Mouse (Mus musculus): ENCODE results near the gene Rapgef3.

DNA sequence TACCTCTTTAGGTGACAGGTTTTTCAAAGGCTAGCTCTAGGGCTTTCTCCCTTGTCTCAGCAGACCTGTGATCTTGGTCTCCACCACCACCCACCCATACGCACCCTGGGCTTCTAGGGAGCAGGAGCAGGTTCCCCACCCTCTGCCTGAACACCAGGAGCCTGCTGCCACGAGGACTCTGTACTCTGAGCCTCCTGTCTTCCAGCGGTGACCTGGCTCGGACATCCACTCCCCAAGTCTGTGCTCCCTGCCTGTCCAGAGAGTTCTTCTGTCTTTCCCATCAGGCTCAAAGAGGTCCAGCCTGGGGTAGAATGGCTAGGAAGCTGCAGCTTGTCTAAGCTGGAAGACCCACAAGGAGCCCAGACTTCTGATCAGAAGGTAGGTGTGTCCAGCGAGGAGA lies 24.6 kb downstream of the Rapgef3 start:
- no peak for TF ChIP-seq GATA1 (IDR thresholded peaks at IDR 0.05; ENCODE audit: low read length)
- no peak for TF ChIP-seq TAL1 (IDR thresholded peaks at IDR 0.05; ENCODE audit: low read length)
